Mouse (Mus musculus) gastrocnemius, postnatal 36 days (tissue): ENCODE measurements around the gene Rnf217. TPM values are rescaled to one million over a fixed set of nuclear protein-coding genes. Genes with fewer than 3 reads are reported as not detected.

Experiments used
- DNase-seq, 2 experiments: peaks; one replicate each; pipeline ENCODE4 v3.0.0; 2022
- intact Hi-C: fragments of 180-260 bp; cut with DNase I; formaldehyde crosslinking; loops from one replicate; pipeline ENCODE4 v1.15.1; 2025
- total RNA-seq, 2 experiments: library from RNA; stranded (reverse); gene quantifications; 2 replicates each; pipeline ENCODE4 v1.2.3; 2021

Gene Rnf217
- total RNA-seq, 2 experiments from 2014 or later = 6.4 to 7.7 TPM

DNA sequence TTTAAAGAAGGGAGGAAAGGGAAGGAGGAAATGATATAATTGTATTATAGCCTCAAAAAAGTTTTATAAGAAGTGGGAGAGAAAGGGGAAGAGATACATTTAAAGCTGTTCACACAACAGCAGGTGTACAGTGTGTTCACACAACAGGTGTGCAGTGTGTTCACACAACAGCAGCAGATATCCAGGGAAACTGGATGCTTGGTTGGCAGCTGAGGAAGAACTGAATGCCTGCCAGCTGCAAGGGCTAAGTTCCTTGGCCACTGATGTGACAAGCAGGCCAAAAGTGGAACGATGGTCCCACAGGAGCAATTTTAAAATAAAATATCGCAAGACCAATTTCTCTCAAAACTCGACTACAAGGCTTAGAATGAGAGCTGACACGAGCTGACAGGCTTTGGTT is 35.7 kb downstream of the Rnf217 start:
- intact Hi-C loops = no loop called here
- no peak for DNase-seq

DNA sequence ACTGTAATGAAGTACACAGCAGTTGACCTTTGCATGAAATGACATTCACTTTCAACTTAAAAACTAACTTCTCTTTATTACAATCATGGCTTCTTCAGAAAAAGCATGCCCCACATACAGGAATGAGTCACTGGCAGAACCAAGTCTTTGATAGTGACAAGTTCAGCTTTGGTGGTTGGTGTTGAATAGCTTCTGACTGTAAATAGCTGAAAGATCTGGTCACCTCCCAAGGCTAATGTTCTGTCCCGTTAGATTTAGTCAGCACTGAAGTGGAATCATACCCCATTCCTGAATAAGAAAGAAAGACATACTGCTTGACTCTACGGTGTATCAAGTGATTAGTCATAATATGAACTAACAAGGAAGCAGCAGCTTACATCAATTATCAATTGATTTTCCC is 51.7 kb downstream of the Rnf217 start:
- no peak for DNase-seq
- intact Hi-C loops = no loop called here

DNA sequence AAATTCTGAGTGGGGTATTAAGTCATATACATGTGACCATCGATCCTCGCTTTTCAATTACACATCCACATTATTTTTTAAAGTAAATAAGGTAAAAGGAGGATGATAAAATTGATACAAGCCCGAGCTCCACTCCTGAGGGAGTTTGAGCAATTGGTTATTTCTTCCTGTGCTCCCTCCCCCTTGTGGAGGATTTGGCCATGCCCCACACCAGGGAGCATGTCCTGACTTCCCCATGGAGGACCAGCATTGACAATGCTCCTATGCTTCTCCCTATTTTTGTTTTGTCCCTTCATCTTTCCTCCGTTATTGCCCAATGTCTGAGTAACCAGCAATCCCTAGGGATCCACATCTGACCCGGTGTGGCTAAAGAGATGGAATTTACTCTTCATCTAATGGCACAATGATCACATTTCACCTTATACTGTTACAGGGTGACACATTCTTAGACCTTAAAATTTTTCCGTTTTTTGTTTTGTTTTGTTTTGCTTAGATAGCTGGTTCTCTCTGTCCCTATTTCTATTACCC is 53.5 kb downstream of the Rnf217 start:
- no peak for DNase-seq
- intact Hi-C loops = no loop called here

DNA sequence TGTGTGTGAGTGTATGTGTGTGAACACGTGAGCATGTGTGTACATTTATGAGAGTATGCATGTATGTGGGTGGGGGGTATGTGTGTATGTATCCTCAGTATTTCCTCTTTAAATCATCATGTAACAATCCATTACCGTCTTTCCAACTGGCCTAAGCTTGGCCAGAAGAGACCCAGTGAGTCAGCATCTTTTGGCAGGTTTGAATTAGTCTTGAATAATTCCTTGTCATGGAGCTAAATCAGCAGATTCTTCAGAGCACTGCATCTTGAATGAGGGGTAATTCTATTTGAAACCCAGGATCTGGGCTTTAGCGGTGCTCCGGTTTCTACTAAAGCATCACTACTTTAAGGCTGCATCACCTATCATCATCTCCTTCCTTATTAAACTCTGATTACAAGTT is 55.7 kb downstream of the Rnf217 start:
- intact Hi-C loops = no loop called here
- DNase-seq = no peak

DNA sequence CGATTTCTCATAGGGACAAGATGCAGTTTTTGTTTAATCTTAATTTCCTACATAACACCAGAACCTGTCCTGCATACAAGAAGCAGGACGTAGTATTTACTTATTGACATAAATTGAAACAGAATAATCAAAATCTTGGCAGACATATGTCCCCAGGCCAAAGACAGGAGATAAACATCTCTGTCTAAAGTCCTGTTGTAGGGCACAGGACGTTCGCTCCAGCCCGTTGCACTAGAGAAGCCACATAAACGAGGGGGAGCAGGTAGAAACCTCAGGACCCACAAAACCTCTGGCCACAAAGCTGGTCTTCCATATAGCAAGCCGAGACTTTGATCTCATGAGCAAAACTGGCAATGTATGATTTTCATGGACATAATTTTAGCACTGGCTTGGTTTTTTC is 57.1 kb downstream of the Rnf217 start:
- DNase-seq = no peak
- intact Hi-C loops = no loop called here

DNA sequence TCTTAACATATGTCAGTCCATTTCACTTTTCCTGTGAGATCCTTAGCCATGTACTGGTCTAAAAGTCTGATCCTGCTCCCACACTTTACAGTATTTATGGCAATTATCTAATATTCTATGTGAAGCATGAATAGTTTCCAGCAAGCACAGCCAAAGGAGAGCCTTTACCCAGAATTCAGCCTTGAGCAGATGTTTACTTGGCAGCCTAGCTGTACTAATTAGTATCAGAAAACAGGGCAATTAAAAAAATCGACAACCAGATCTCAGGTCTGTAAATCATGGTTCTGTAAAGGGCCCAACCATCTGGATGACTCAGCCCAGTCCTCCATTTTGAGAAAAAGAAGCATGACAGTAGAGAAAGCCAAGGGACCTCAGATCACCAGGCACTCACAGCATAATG is 57.6 kb downstream of the Rnf217 start:
- intact Hi-C loops = no loop called here
- DNase-seq = no peak

DNA sequence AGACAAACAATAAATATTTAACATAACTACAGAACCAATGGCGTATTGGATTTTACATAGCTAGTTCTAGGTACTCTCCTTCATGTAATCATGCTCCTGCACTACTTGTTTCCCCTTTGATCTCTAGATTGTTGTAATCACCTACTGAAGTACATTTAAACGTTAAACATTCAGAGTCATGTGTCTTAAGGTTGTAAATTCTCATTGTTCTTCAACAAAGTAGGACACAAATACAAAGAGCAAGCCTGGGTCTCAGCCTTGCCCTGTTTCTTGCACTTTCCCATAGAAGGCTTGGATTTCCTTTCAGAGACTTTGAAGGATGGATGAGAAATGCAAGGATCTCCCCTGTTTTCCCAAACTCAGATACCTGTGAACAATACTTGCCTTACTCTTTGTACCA is 61.8 kb downstream of the Rnf217 start:
- intact Hi-C loops = no loop called here
- DNase-seq = no peak

DNA sequence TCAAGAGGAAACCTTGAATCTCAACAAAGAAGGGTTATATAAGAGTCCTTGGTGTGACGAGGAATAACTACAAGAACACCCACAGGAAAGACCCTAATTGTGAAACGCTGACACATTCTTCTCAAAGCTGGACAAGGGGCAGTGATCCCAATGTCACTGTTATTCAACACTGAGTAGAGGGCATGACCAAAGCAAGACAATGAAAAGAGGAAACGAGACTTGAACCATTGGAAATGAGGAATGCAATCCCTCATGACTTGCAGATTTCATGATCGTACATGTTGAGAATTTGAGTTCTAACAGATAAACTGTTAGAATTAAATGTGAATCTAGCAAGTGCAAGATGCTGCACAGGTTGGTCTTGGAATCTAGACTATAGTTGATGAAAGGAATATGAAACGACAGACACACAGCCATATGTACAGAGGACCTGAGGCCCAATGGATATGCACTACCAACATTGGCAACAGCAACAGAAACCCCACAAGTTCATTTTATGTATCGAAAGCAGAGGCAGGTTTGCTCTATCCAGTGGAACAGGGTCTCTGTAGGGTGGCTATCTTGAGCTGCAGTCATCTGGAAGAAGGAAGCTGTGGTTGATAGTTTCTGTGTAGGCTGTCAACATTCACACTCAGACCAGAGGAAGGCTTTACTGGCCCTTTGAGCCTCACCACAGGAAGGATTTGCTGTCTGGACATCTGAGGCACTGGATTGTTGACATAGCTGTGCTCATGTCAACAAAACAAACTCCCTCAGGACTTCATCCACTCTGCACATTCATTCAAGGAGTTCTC is 64.6 kb downstream of the Rnf217 start:
- no peak for DNase-seq
- intact Hi-C loops = no loop called here

DNA sequence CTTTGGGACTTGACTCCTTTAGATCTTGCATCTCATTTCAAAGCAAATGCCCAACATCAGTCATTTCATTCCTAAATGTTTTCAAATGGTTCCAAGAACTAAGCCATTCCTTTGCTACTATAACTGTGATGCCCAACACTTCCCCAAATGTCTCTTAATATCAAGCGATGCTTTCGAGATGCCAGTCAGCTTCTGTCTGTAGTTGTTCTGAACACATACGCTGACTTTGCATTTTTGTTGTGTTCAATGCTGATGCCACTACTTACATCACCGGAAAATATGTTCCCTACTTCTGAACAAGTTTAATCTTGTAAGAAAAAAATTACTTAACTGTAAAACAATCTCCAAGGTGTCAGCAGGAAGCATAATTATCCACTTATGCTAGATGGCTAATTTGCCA is 68.5 kb downstream of the Rnf217 start:
- intact Hi-C loops = no loop called here
- DNase-seq = no peak

DNA sequence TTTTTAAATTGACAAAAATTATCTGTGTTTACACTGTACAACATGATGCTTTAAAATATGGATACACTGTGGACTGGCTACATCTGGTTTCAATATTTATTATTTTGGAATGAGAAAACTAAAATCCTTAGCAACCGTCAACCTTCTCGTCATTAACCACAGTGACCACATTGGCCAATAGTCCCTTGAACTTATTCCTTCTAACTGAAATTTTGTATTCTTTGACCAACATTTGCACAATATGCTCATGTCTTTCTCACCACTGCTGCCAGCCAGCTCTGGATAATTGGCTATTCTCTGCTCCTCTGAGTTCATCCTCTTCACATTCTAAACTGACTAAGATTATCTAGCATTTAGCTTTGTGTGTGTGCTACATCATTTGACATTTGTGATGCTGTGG is 69.6 kb downstream of the Rnf217 start:
- no peak for DNase-seq
- intact Hi-C loops = loop anchor here (5.0 kb wide), 1 partner anchor 68 kb away; the partner anchor contains the start of gene Rnf217

DNA sequence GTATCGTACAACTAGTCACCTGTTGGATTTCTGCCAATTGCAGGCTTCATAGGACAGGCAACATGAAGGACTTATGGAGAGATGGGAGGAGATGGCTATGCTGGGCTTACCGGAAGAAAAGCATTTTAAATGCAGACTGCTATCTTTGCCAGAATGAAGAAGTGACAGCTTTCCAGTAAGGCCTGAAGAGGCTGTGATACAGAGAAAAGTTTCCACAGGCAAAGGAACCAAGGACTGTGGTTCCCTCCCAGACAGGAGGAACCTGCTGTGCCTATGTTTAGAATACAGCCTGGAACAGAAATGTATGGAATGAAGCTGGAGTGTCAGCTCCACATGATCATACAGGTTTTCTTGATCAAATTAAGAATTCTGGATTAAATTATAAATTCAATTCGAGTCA is 70.3 kb downstream of the Rnf217 start:
- DNase-seq = no peak
- intact Hi-C loops = loop anchor here (5.0 kb wide), 1 partner anchor 69 kb away; the partner anchor contains the start of gene Rnf217

DNA sequence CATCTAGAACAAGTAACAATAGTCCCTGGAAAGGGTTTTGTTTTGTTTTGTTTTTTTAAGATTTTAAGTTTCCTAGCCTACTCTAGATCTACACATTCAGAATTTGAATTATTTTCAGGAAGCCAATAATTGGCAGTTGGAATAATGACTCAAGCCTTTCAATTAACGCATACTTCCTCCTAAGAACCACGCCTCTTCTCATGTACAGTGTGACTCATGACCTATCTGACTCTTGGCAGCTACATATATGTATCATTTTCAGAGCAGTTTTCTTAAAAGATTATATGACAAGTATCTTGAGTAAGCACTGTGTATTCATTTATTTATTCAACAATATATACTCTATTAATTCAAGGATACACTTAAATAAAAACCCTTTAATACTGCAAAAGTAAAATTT is 70.7 kb downstream of the Rnf217 start:
- DNase-seq = no peak
- intact Hi-C loops = loop anchor here (5.0 kb wide), 1 partner anchor 69 kb away; the partner anchor contains the start of gene Rnf217

DNA sequence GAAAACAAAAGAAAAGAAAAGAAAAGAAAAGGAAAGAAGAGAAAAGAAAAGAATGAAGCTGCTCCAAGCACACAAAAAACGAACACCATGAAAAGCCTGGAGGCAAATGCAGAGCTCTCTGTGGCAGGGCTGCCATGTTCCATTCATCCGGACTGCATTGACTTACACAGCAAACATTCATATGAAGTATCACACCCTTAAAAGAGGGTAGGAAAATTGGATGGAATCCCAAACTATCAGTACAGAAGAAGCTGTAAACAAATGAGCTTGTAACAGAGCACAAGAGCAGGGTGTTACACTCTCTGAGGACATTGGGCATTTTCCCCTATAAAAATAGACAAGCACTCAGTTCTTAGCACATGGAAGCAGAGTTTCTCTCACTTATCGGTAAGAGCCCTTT is 71.8 kb downstream of the Rnf217 start:
- intact Hi-C loops = loop anchor here (5.0 kb wide), 1 partner anchor 70 kb away; the partner anchor contains the start of gene Rnf217
- DNase-seq = no peak

DNA sequence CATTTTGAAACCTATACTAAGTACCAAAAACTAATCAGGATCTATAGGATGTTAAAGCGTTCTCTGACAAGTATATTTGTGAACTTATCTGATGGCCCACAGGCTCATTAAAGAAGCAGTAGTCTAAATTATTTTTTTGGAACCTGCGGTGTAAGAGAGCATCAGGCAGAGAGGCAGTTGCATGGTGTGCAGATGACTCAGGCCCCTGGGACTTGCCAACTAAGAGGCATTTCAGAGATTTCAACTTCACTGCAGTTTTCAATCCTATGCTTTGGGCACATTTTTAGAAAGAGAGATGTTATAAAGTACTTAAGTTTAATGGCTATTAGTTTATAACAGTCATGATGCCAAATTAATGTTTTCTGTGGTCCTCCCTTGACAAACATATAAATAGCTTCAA is 73.9 kb downstream of the Rnf217 start:
- intact Hi-C loops = loop anchor here (5.0 kb wide), 1 partner anchor 72 kb away; the partner anchor contains the start of gene Rnf217
- no peak for DNase-seq

DNA sequence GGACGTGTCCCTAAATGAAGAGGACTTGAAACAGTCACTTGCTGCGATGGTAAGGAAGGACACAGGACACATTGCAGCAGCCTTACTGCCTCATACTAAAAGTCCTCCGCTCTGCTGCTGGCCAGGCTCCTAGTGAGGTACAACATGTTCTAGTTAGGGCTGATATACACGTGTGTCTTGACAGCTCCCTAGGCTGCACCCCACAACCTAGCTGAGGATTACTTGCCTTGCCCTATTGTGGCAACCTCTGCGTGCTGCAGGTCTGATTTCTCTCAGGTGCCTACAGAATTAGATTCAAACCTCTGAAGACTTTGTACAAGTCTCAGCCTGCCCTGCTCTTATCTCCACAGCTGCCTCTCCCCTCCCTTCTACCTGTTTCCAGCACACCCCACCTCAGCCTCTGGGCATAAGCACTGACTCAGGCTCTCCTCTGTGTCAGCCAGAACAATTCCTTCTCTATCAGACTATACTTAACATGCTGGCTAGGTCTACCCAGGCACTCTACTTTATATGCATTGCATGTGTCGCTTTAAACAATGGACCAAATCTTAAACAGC is 75.6 kb downstream of the Rnf217 start:
- DNase-seq = no peak
- intact Hi-C loops = no loop called here

DNA sequence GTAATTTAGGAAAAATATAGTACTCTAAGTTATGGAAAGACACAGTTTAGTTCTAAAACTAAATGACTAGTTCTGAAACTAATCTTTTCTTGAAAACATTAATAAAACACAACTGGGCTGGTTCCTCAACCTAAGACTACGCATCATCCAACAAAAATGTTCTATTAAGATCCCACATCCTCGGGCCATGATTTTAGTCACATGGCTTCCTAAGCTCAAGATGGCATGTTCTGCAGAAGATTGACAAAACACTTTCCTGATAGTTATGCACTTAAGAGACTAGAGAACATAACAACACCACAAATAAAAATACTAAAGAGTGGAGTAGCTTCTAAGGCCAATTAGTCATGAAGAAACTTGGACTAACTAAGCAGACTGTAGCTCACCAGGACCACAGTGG is 76.2 kb downstream of the Rnf217 start:
- intact Hi-C loops = no loop called here
- DNase-seq = no peak

DNA sequence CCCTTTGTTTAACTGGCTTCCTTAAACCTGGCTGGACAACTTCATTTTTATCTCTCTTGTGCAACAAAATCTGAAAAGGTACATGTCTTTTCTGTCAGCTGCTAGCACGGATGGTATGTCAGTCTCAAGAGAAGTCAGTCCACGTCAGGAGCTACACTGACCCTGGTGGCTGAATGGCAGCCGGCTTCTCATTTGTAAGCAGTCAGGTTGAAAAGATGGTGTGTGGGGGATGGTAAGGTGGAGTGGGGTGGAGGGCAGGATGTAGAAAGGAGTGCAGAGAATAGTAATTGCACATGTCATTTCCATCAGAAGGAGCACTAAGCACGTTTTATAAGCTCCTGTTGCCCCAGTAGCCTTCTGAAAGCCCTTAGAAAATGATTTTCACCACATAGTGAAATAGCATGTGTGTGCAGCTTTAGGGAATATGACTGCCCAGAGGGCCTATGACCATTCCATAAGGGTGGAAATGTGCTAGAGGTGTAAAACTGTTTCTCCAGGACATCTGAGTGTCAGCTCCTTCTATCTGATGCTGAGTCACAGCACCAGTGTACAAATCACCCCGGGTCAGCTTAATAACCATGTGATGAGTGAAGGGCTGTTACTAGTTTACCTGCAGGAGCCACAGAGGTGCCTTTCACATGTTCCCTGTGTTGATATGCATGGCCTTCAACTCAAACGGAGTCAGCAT is 80.5 kb downstream of the Rnf217 start:
- DNase-seq = no peak
- intact Hi-C loops = no loop called here

DNA sequence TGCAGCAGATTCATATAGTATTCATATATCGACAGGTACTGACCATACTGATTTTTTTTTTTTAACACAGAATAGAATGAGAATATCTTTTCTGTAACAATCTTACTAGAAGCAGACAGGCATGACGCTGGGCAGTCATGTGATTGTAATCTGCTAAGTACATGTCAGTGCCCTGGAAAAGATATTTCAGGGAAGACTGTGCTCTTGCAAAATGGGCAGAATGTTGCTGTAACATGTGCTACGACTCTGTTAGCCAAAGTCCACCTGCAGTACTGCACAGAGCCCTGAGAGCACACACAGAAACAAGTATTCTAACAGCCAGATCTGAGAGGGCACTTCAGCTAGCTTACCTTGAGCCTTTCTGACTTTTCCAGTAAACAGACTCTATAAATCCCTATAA is 83.3 kb downstream of the Rnf217 start:
- intact Hi-C loops = no loop called here
- DNase-seq = no peak

DNA sequence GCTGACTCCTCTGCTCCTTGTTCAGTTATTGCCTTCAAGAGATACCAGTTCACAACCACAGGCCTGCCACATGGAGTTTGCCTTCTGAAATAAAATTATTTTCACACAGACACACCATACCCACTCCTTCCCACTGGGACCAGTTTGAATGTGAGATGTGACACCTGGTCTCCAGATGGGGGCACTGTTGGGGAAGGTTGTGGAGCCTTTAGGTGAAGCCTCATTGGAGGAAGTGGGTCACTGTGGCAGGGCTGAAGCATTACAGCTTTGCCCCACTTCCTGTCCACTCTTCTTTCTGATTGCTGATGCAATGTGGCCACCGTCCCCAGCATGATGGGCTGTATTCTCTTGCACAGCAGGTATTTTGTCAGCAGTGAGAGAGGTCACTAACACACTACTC is 89.6 kb downstream of the Rnf217 start:
- intact Hi-C loops = no loop called here
- no peak for DNase-seq

DNA sequence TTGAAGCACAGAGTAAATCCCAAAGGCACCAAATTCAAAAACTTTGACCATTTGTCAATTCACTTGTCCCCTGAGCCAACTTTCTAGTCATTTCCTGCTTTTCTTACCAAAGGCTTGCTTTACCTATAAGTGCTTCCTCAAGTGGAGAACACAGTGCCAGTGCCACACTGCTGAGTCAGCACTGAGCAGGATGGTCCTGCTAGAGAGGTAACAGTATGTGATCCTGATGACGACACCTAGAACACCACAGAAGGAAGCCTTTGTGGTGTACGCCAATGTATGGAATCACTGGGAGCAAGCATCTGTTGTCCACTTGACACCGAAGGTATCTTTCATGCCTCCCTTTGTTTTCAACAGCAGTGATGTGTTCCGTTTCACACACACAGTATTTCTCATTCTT is 90.8 kb downstream of the Rnf217 start:
- intact Hi-C loops = no loop called here
- no peak for DNase-seq

DNA sequence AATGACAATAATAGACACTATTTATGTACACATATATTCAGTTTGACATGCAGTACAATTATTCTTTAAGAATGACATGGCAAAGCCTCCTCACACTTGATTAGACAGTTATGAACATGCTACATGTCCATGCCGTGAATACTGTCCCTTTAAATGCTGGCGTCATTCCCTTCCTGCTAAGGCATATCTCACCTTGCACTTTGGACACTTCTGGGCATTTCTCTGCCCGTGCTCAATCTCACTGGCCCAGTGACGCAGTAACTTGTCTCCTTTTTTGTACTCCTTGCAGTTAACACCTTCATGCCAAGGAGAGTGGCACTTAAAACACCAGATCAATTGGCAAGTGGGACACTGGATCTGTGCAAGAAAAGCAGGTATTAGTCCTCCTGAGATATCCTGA is 91.8 kb downstream of the Rnf217 start:
- no peak for DNase-seq
- intact Hi-C loops = no loop called here
